Mouse (Mus musculus): ENCODE measurements around the gene Wfdc1. TPM values are rescaled to one million over a fixed set of nuclear protein-coding genes. Genes with fewer than 3 reads are reported as not detected.

The Wfdc1 gene
- polyA plus RNA-seq, 1 experiment = 18.2 TPM

GRCm38 (mm10) chr8:119678138-119678843, 12.1 kb downstream of the Wfdc1 start:
- no peak for DNase-seq (ENCODE audit: extremely low spot score in 1 of 2, low spot score in 1 of 2)

GRCm38 (mm10) chr8:119679184-119679583, 13.0 kb downstream of the Wfdc1 start:
- no peak for DNase-seq (ENCODE audit: extremely low spot score in 1 of 2, low spot score in 1 of 2)

GRCm38 (mm10) chr8:119690602-119691001, 24.4 kb downstream of the Wfdc1 start:
- no peak for DNase-seq (ENCODE audit: extremely low spot score in 1 of 2, low spot score in 1 of 2)

GRCm38 (mm10) chr8:119691989-119692388, 25.8 kb downstream of the Wfdc1 start:
- no peak for DNase-seq (ENCODE audit: extremely low spot score in 1 of 2, low spot score in 1 of 2)

- DNase-seq (ENCODE audit: extremely low spot score in 1 of 2, low spot score in 1 of 2) = no peak
These were observed 28.5 kb downstream of the Wfdc1 start for GRCm38 (mm10) chr8:119694696-119695095.

- DNase-seq (ENCODE audit: extremely low spot score in 1 of 2, low spot score in 1 of 2) = no peak
These were observed 31.0 kb downstream of the Wfdc1 start for GRCm38 (mm10) chr8:119697163-119697562.

GRCm38 (mm10) chr8:119698960-119699359, 32.8 kb downstream of the Wfdc1 start:
- DNase-seq (ENCODE audit: extremely low spot score in 1 of 2, low spot score in 1 of 2) = peak in 1 of 2 experiments; percentile 50

- no peak for DNase-seq (ENCODE audit: extremely low spot score in 1 of 2, low spot score in 1 of 2)
These were observed 33.5 kb downstream of the Wfdc1 start, which contains the start of gene Atp2c2 for GRCm38 (mm10) chr8:119699549-119700134. TSS of gene Atp2c2 (plus strand) at chr8:119700009.

GRCm38 (mm10) chr8:119702965-119703364, 36.8 kb downstream of the Wfdc1 start:
- DNase-seq (ENCODE audit: extremely low spot score in 1 of 2, low spot score in 1 of 2) = no peak

GRCm38 (mm10) chr8:119707146-119707545, 41.0 kb downstream of the Wfdc1 start:
- DNase-seq (ENCODE audit: extremely low spot score in 1 of 2, low spot score in 1 of 2) = no peak

GRCm38 (mm10) chr8:119708471-119708870, 42.3 kb downstream of the Wfdc1 start:
- no peak for DNase-seq (ENCODE audit: extremely low spot score in 1 of 2, low spot score in 1 of 2)

GRCm38 (mm10) chr8:119708878-119709702, 42.9 kb downstream of the Wfdc1 start:
- DNase-seq (ENCODE audit: extremely low spot score in 1 of 2, low spot score in 1 of 2) = no peak

- no peak for DNase-seq (ENCODE audit: extremely low spot score in 1 of 2, low spot score in 1 of 2)
These were observed 43.5 kb downstream of the Wfdc1 start for GRCm38 (mm10) chr8:119709703-119710093.

GRCm38 (mm10) chr8:119712226-119712625, 46.1 kb downstream of the Wfdc1 start:
- no peak for DNase-seq (ENCODE audit: extremely low spot score in 1 of 2, low spot score in 1 of 2)

GRCm38 (mm10) chr8:119713421-119713820, 47.3 kb downstream of the Wfdc1 start:
- DNase-seq (ENCODE audit: extremely low spot score in 1 of 2, low spot score in 1 of 2) = no peak

GRCm38 (mm10) chr8:119715221-119715620, 49.1 kb downstream of the Wfdc1 start:
- DNase-seq (ENCODE audit: extremely low spot score in 1 of 2, low spot score in 1 of 2) = no peak

GRCm38 (mm10) chr8:119716730-119717299, 50.6 kb downstream of the Wfdc1 start:
- no peak for DNase-seq (ENCODE audit: extremely low spot score in 1 of 2, low spot score in 1 of 2)

- DNase-seq (ENCODE audit: extremely low spot score in 1 of 2, low spot score in 1 of 2) = peak in 1 of 2 experiments; percentile 16
These were observed 51.6 kb downstream of the Wfdc1 start for GRCm38 (mm10) chr8:119717765-119718164.

GRCm38 (mm10) chr8:119719011-119719501, 52.9 kb downstream of the Wfdc1 start:
- DNase-seq (ENCODE audit: extremely low spot score in 1 of 2, low spot score in 1 of 2) = peak; percentile 42 to 70

- no peak for DNase-seq (ENCODE audit: extremely low spot score in 1 of 2, low spot score in 1 of 2)
These were observed 56.2 kb downstream of the Wfdc1 start for GRCm38 (mm10) chr8:119722348-119722747.

- DNase-seq (ENCODE audit: extremely low spot score in 1 of 2, low spot score in 1 of 2) = no peak
These were observed 57.5 kb downstream of the Wfdc1 start for GRCm38 (mm10) chr8:119723676-119724075.

Data from frontal cortex, adult 2 months (tissue).